Mouse (Mus musculus) kidney, embryonic 16.5 days (tissue): ENCODE measurements around the gene Tsc2. TPM values are rescaled to one million over a fixed set of nuclear protein-coding genes. Genes with fewer than 3 reads are reported as not detected.

Experiments used
- ATAC-seq: fragments of 200-750 bp; cut with Nextera tagmentation; 2 replicates; pipeline ENCODE4 v1.8.0; 2017; ENCODE audit warnings: moderate TSS enrichment; ENCODE audit not compliant: low FRiP score, low TSS enrichment
- H3K27ac ChIP-seq: fragments of 300-500 bp; sonication (generic); 2 replicates; pipeline ENCODE4 v1.5.1; 2014; ENCODE audit warnings: low read length
- H3K27me3 ChIP-seq: fragments of 300-500 bp; sonication (generic); 2 replicates; pipeline ENCODE4 v1.6.1; 2014; ENCODE audit warnings: low read length, control low read depth, mixed read lengths; ENCODE audit not compliant: insufficient read depth
- H3K36me3 ChIP-seq: fragments of 300-500 bp; sonication (generic); 2 replicates; pipeline ENCODE4 v1.6.1; 2014; ENCODE audit warnings: low read length, control low read depth, mixed read lengths; ENCODE audit not compliant: insufficient read depth
- H3K4me1 ChIP-seq: fragments of 300-500 bp; sonication (generic); 2 replicates; pipeline ENCODE4 v1.6.1; 2014; ENCODE audit warnings: low read length, control low read depth, mixed read lengths; ENCODE audit not compliant: insufficient read depth
- H3K4me2 ChIP-seq: fragments of 300-500 bp; sonication (generic); replicated peaks from 2 replicates; pipeline ENCODE4 v1.6.1; 2014; ENCODE audit warnings: low read depth, low read length
- H3K4me3 ChIP-seq: fragments of 300-500 bp; sonication (generic); 2 replicates; pipeline ENCODE4 v1.5.1; 2014; ENCODE audit warnings: mild to moderate bottlenecking, low read length
- H3K9ac ChIP-seq: fragments of 300-500 bp; sonication (generic); replicated peaks from 2 replicates; pipeline ENCODE4 v1.6.1; 2014; ENCODE audit warnings: low read length
- H3K9me3 ChIP-seq: fragments of 300-500 bp; sonication (generic); 2 replicates; pipeline ENCODE4 v1.6.1; 2016; ENCODE audit warnings: low read length, control low read depth
- WGBS: fragments of 180-500 bp; shearing (Covaris S2); extraction: QIAGEN DNeasy Blood & Tissue Kit; methylation state at CpG from one replicate; pipeline ENCODE4 v1.1.7; 2014; 5-methylcytosine and 5-hydroxymethylcytosine counted together
- polyA plus RNA-seq: library from polyadenylated mRNA; unstranded; fragments of >200 nt; fragmentation: Nextera tagmentation; extraction: Ambion mirVana; gene quantifications from 2 replicates; pipeline ENCODE4 v1.2.1, GENCODE M21; 2015

The Tsc2 gene
- polyA plus RNA-seq, 1 experiment from 2014 or later = 72.8 TPM

DNA sequence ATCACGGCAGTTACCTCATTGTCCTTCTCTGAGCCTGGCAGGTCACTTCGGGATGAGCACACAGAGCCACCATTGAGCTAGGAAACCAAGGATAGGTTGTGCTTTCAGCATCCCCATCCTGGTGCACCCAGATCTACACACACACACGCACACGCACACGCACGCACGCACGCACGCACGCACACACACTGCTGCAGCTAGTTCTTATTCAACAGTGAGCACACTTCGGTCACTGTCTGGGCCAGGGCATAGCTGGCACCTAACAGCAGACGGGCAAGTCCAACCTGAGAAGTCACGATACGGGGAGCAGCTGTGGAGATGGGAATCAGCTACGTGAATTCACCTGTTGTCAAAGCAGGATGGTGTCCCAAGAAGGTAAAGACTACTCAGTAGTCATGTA lies 8.2 kb upstream of the Tsc2 start:
- Histone ChIP-seq H3K4me2 (no peak overlapping the region), H3K9ac (no peak overlapping the region; the same call in 1 of the 2 replicates), H3K27ac (peak overlapping the region; percentile 79; the same call in 1 of the 2 replicates), H3K36me3 (peaks cover 13% of the 10 kb centered on the region), H3K27me3 (no peaks in the 10 kb centered on the region), H3K9me3 (no peaks in the 10 kb centered on the region), H3K4me3 (no peak overlapping the region), H3K4me1 (peaks cover 38% of the 10 kb centered on the region)
- no peak for ATAC-seq
- 95% methylated on average over 15 of the region's 15 CpGs for WGBS

DNA sequence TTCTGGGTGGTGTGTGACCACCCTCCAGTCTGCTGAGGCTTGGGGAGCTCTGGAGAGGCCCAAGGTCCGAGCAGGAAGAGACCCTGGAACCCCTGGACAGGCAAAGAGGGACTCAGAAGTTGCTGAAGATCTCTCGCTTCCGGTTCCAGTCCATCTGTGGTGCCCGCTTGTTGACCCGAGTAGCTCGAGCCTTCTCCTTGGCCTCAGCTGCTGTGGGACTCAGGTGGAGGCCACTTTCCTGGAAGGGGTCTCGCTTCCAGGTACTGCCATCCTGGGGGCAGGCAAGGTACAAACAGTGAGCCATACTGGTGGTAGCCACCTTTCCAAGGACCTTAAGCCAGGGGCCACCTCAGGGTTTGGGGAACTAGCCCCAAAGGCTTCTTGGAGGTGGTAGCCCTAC lies 7.7 kb upstream of the Tsc2 start:
- Histone ChIP-seq H3K27ac (peak overlapping the region; percentile 79), H3K36me3 (peaks cover 13% of the 10 kb centered on the region), H3K27me3 (no peaks in the 10 kb centered on the region), H3K4me1 (peaks cover 33% of the 10 kb centered on the region), H3K9me3 (no peaks in the 10 kb centered on the region), H3K4me2 (no peak overlapping the region), H3K4me3 (no peak overlapping the region), H3K9ac (peak overlapping the region; percentile 36; the same call in 1 of the 2 replicates)
- WGBS = 82% methylated on average over 7 of the region's 7 CpGs
- no peak for ATAC-seq

DNA sequence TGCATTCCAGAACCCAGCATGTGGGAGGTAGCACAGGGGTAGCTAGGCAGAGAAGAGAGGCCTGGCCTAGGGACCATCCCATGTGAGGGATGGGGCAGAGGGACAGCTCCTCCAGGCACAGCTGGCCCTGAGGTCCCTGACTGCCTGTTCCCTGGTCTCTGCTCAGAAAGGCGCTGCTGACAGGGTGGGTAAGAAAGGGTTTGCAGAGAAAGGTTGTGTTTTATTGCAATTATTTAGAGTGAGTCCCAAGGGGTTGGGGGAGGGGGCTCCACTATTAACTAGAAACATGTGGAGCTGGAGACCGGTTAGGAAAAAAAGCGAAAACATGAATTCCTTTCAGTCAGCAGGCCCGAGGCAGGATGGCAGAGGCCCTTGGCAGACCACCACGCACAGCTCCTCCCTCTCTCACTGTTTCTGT lies 7.2 kb upstream of the Tsc2 start:
- Histone ChIP-seq H3K4me2 (no peak overlapping the region), H3K36me3 (peaks cover 13% of the 10 kb centered on the region), H3K4me3 (no peak overlapping the region), H3K4me1 (peaks cover 28% of the 10 kb centered on the region), H3K9ac (peak overlapping the region; percentile 36; the same call in 1 of the 2 replicates), H3K27ac (peak overlapping the region; percentile 79), H3K27me3 (no peaks in the 10 kb centered on the region), H3K9me3 (no peaks in the 10 kb centered on the region)
- WGBS = 62% methylated on average over 5 of the region's 5 CpGs
- ATAC-seq = peak; percentile 58

DNA sequence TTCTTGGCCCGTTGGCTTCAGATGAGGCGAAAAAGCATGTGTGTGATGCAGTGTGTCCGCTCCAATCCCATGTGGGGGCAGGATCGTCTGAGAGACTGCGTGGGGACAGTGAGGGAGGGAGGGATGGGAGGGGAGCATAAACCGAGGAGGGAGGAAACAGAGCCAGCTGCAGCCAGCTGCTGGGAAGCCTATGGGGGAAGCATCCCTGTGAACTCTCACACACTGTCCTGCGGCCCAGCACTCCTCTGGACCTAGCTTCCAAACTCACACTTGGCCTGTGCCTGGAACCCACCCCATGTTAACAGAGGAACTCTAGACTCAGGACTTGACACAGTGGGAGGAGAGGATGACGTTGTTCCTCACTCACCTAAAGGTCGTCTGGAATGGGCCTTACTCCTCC lies 6.4 kb upstream of the Tsc2 start:
- Histone ChIP-seq H3K9ac (no peak overlapping the region), H3K27me3 (no peaks in the 10 kb centered on the region), H3K36me3 (peaks cover 13% of the 10 kb centered on the region), H3K4me2 (no peak overlapping the region), H3K4me1 (peaks cover 20% of the 10 kb centered on the region), H3K27ac (peak overlapping the region; percentile 79), H3K4me3 (no peak overlapping the region), H3K9me3 (no peaks in the 10 kb centered on the region)
- WGBS = 26% methylated on average over 9 of the region's 9 CpGs
- ATAC-seq = peak; percentile 91

DNA sequence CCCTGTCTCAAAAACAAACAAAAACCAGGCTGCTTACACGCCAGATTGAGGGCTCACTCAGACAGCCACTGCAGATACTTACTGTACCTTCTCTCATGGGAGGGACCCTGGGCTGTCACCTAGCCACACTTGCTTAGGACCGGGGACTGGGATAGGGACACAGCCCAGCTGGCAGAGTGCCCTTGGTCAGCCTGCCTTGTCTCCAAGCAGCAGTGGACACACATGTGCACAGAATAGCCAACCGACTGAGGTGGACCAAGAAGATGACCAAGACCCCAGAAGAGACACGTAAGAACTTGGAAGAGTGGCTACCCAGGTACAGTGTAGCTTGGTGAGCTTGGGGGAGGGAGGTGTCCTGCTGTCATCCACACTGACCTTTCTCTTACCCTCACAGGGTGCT lies 5.8 kb upstream of the Tsc2 start:
- Histone ChIP-seq H3K27ac (peak overlapping the region; percentile 33), H3K36me3 (peaks cover 13% of the 10 kb centered on the region), H3K4me1 (peaks cover 22% of the 10 kb centered on the region), H3K9me3 (no peaks in the 10 kb centered on the region), H3K4me3 (no peak overlapping the region), H3K27me3 (no peaks in the 10 kb centered on the region), H3K4me2 (no peak overlapping the region), H3K9ac (no peak overlapping the region)
- ATAC-seq = no peak
- whole genome bisulfite sequencing = 78% methylated on average over 4 of the region's 4 CpGs

DNA sequence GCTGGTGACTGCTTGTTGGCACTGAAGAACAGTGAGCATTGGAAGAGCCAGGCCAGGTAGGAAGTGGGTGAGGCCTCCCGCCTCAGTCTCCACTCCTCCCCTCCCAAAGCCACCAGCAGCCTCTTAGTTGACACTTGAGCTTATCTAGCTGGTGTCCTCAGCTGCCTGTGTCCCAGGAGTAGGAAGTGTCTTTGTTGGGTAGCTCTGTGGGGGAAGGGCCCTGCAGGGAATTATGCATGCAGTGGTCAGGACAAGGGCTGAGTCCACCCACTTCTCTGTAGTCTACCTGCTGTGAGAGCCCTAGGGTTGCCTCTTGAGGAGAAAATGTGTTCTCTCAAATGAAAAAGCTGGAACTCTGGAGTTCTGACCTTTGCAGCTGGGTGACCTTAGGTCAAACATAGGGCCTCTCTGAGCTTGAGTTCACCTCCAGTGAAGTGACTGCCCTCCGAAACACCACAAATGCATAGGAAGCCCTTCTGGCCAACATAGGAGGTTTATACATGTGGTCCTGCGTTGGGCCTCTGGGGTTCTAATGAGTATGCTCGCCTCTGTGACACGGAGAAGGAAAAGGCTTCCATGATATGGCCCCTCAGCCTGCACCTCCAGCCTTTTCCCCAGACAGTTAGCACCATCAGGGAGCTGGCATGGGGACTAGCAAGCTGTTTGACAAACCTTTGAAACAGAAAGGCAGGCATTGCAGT lies 4.5 kb upstream of the Tsc2 start:
- no peak overlapping the region for H3K9ac ChIP-seq
- no peaks in the 10 kb centered on the region for H3K27me3 ChIP-seq
- 76% methylated on average over 5 of the region's 5 CpGs for whole genome bisulfite sequencing
- H3K4me3 ChIP-seq = no peak overlapping the region
- H3K27ac ChIP-seq = no peak overlapping the region
- no peak overlapping the region for H3K4me2 ChIP-seq
- no peak for ATAC-seq
- H3K4me1 ChIP-seq = peaks cover 28% of the 10 kb centered on the region
- no peaks in the 10 kb centered on the region for H3K9me3 ChIP-seq
- H3K36me3 ChIP-seq = peaks cover 10% of the 10 kb centered on the region; the same call in 1 of the 2 replicates

DNA sequence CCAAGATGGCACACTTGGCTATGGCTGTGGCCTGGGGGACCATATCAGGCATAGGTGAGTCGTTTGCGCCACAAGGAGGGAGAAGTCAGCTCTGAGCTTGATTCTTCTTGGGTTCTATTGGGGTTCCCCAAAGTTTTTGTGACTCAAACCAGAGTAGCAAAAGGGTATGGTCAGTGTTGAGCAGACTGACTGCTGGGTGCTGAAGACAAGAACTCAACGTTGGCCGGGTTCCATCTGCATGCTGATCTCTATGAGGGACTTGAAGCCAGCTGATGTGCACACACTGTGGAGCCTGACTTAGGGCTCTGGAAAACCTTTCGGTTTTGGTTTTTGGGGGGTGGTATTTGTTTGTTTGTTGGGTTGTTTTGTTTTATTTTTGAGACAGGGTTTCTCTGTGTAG lies 3.3 kb upstream of the Tsc2 start:
- Histone ChIP-seq H3K9ac (no peak overlapping the region), H3K4me1 (peaks cover 34% of the 10 kb centered on the region), H3K36me3 (peaks cover 11% of the 10 kb centered on the region), H3K27me3 (no peaks in the 10 kb centered on the region), H3K27ac (no peak overlapping the region), H3K4me2 (no peak overlapping the region), H3K4me3 (no peak overlapping the region), H3K9me3 (no peaks in the 10 kb centered on the region)
- WGBS = 96% methylated on average over 5 of the region's 5 CpGs
- ATAC-seq = no peak

DNA sequence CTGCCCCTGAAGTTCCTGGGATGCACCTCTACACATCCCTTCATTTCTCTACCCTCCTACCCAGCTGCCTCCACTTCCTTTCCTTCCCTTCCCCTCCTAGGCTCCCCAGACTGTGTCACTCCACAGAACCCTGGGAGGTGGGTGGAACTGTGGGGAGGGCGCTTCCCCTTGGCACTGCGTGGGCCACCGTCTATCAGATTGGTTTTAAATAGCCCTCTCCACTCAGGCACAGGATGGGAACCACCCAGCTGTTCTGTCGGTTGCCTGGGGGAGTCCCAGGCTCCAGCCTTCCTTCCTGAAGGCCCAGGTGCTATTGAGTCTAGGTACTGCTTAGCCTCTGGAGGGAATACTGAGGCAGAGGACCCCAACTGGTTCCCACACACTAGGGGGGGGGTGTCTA lies 2.6 kb upstream of the Tsc2 start:
- Histone ChIP-seq H3K4me2 (no peak overlapping the region), H3K9ac (no peak overlapping the region), H3K27ac (no peak overlapping the region), H3K9me3 (no peaks in the 10 kb centered on the region), H3K27me3 (no peaks in the 10 kb centered on the region), H3K36me3 (peaks cover 11% of the 10 kb centered on the region), H3K4me3 (no peak overlapping the region), H3K4me1 (peaks cover 32% of the 10 kb centered on the region)
- 67% methylated on average over 4 of the region's 4 CpGs for WGBS
- no peak for ATAC-seq

DNA sequence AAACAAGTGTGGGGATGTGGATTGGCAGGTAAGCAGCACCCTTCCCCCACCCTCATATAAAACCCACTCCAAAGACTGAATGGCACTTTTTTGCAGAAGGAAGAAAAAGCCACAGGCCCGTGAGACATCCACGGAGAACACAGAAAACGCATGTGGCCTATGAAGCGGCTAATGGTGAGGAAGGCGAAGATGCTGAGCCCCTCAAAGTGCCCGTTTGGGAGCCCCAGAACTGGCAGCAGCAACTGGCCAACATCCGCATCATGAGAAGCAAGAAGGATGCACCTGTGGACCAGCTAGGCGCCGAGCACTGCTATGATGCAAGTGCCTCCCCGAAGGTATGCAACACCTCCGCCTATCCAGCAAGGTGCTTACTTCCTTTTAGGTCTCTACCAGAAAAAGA lies 1.4 kb upstream of the Tsc2 start:
- 97% methylated on average over 11 of the region's 11 CpGs for WGBS
- H3K36me3 ChIP-seq = peaks cover 20% of the 10 kb centered on the region
- no peak overlapping the region for H3K4me3 ChIP-seq
- 0 out of 2 replicates have a peak overlapping the region, but pooled peaks have one; percentile 93 for H3K27ac ChIP-seq
- no peak overlapping the region for H3K9ac ChIP-seq
- H3K4me1 ChIP-seq = peaks cover 24% of the 10 kb centered on the region
- no peak overlapping the region for H3K4me2 ChIP-seq
- no peaks in the 10 kb centered on the region for H3K9me3 ChIP-seq
- ATAC-seq = no peak
- no peaks in the 10 kb centered on the region for H3K27me3 ChIP-seq

DNA sequence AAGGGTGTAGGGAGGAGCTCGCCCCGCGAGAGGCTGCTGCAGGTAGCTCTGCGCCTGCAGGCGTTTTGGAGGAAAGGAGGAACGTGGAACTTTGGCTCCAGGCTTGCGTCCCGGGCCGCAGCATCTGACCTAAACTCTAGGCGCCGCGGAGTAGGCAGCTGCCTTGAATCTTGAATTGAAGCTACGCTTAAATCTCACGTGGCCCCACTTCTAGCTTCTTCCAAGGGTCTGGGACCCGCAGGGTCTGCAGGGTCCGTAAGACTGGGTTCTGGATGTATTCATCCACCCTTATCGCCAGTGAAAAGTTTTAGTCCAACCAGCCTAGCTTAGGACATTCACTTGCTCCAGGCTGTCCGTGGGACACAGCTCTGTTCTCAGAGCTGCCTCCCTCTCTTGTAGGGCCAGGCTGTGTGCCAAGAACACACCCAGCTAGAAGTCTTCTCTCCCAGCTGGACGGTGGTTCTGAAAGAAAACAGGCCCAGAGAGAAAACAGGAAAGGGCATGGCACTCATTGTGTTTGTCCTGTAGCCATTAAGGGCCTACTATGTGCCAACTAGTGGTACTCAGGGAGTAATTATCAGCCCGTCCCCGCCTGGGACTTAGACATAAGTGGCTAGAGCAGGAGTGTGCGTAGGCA lies 501 bp upstream of the Tsc2 start:
- peaks cover 17% of the 10 kb centered on the region for H3K4me1 ChIP-seq

More for the DNA sequence above, 501 bp upstream of the Tsc2 start:
- peak overlapping the region; percentile 93 for H3K27ac ChIP-seq
- peak overlapping the region; percentile 79 for H3K4me2 ChIP-seq
- no peaks in the 10 kb centered on the region for H3K27me3 ChIP-seq
- WGBS = 11% methylated on average over 22 of the region's 22 CpGs
- peak; percentile 52 for ATAC-seq
- peak overlapping the region; percentile 89 for H3K9ac ChIP-seq
- no peaks in the 10 kb centered on the region for H3K9me3 ChIP-seq
- peaks cover 21% of the 10 kb centered on the region for H3K36me3 ChIP-seq
- H3K4me3 ChIP-seq = peak overlapping the region; percentile 77
